Mouse (Mus musculus) kidney, adult 2 months (tissue): ENCODE measurements around the gene Ppan.

Experiments used
- CTCF ChIP-seq: fragments of 200-500 bp; conservative IDR thresholded peaks from 2 replicates; pipeline ENCODE4 v1.5.1; 2011; ENCODE audit warnings: low read depth, mild to moderate bottlenecking, control low read depth, low read length, moderate library complexity, mixed read lengths; ENCODE audit not compliant: insufficient read depth, insufficient read length
- POLR2A ChIP-seq: fragments of 200-500 bp; IDR thresholded peaks from one replicate; pipeline ENCODE4 v1.6.1; 2011; ENCODE audit warnings: low read depth, low read length, control low read depth

DNA sequence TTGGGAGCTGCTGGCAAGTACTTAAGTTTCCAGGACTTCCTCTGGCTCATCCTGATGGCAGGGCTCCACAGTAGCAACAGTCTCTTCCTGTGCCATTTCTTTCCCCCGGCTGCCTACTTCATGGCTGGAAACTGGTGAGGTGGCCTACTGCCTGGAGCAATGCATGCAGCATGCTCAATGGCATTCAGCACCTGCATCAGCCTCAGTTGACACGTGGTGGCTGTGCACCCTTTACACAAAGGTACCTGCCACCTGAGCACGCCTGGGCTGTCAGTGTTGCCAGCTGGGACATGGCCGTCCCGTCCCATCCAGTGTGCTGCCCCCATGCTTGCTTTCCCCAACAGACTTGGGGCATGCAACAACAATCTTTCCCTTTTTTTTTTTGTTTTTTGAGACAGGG lies 5.1 kb downstream of the Ppan start:
- TF ChIP-seq CTCF (no peak), POLR2A (no peak)
